Mouse (Mus musculus) left cerebral cortex, postnatal 14 days (tissue): ENCODE measurements around the gene Retn. TPM values are rescaled to one million over a fixed set of nuclear protein-coding genes. Genes with fewer than 3 reads are reported as not detected.
A peak's percentile ranks its signal among the peaks of the same experiment; 100 is the strongest.

Source experiments
- DNase-seq, 2 experiments: peaks; one replicate each; pipeline ENCODE4 v3.0.0; 2021 to 2022; ENCODE audit warnings: low spot score in 2 of 2, mixed read lengths in 1 of 2
- intact Hi-C: fragments of 180-260 bp; cut with DNase I; formaldehyde crosslinking; loops from one replicate; pipeline ENCODE4 v1.15.1; 2025
- total RNA-seq, 2 experiments: library from RNA; stranded (reverse); gene quantifications; 2 replicates each; pipeline ENCODE4 v1.2.3; 2021

The Retn gene
- total RNA-seq, 2 experiments from 2014 or later: 0.42 to 0.53 TPM

- no peak for DNase-seq
- intact Hi-C loops: no loop called here
Measured at GRCm38 (mm10) chr8:3690774-3691173, 35.2 kb downstream of the Retn start.

- intact Hi-C loops: no loop called here
- DNase-seq: no peak
Measured at GRCm38 (mm10) chr8:3694121-3694520, 38.6 kb downstream of the Retn start, which contains the start of gene Fcer2a. Gene Fcer2a, minus strand, starts transcription at chr8:3694175.

GRCm38 (mm10) chr8:3701491-3701890 is 45.9 kb downstream of the Retn start:
- DNase-seq: no peak
- intact Hi-C loops: no loop called here

- peak in 1 of 2 experiments; percentile 24 for DNase-seq
- intact Hi-C loops: no loop called here
Measured at GRCm38 (mm10) chr8:3705711-3706110, 50.1 kb downstream of the Retn start.

- intact Hi-C loops: no loop called here
Measured at GRCm38 (mm10) chr8:3707611-3708010, 52.0 kb downstream of the Retn start.

More at GRCm38 (mm10) chr8:3707611-3708010, 52.0 kb downstream of the Retn start:
- DNase-seq: no peak

Other genes starting within 250 kb of the Retn start
- gene Pex11g, start 188.1 kb upstream of the Retn start, total RNA-seq: 1 to 10 TPM in 1 of 2 experiments, under 1 TPM in 1; 0.74 to 1.2 TPM
- under 1 TPM; 0.21 to 0.53 TPM for gene Tex45, start 184.9 kb upstream of the Retn start, total RNA-seq
- gene Zfp358, start 162.6 kb upstream of the Retn start, total RNA-seq: 10 to 100 TPM; 25.3 to 26.4 TPM
- 10 to 100 TPM; 79.9 to 81.5 TPM for gene Mcoln1, start 155.3 kb upstream of the Retn start, total RNA-seq
- 10 to 100 TPM; 70.2 to 74.8 TPM for gene Pnpla6, start 140.4 kb upstream of the Retn start, total RNA-seq
- not detected for gene C330021F23Rik, start 87.8 kb upstream of the Retn start, total RNA-seq
- 10 to 100 TPM; 45.8 to 45.9 TPM for gene Camsap3, start 68.5 kb upstream of the Retn start, total RNA-seq
- gene Xab2, start 34.5 kb upstream of the Retn start, total RNA-seq: 10 to 100 TPM; 32.7 to 34.4 TPM
- gene Pet100, start 34.2 kb upstream of the Retn start, total RNA-seq: 10 to 100 TPM; 88.1 to 92.9 TPM
- 1 to 10 TPM in 1 of 2 experiments, under 1 TPM in 1; 0.78 to 1.1 TPM for gene Pcp2, start 30.2 kb upstream of the Retn start, total RNA-seq
- 10 to 100 TPM; 39.2 to 50.8 TPM for gene Stxbp2, start 24.8 kb upstream of the Retn start, total RNA-seq
- under 1 TPM in 1 of 2 experiments, not detected in 1; 0.24 TPM for gene Mcemp1, start 10.0 kb downstream of the Retn start, total RNA-seq
- gene Fcor, start 16.6 kb downstream of the Retn start, total RNA-seq: 10 to 100 TPM; 16.3 to 18.6 TPM
- 10 to 100 TPM; 27.5 to 28.6 TPM for gene Trappc5, start 20.5 kb downstream of the Retn start, total RNA-seq
- gene Fcer2a, start 38.4 kb downstream of the Retn start, total RNA-seq: not detected
- not detected for gene Clec4g, start 64.9 kb downstream of the Retn start, total RNA-seq
- gene Cd209a, start 93.2 kb downstream of the Retn start, total RNA-seq: not detected
- gene Cd209e, start 198.5 kb downstream of the Retn start, total RNA-seq: not detected
- not detected for gene Cd209d, start 222.8 kb downstream of the Retn start, total RNA-seq